Mouse (Mus musculus) layer of hippocampus, adult 9-11 months (tissue): ENCODE data around the gene Card10.

ENCODE experiments used
- DNase-seq: peaks from one replicate; pipeline ENCODE4 v3.0.0; 2022

Gene Card10

DNA sequence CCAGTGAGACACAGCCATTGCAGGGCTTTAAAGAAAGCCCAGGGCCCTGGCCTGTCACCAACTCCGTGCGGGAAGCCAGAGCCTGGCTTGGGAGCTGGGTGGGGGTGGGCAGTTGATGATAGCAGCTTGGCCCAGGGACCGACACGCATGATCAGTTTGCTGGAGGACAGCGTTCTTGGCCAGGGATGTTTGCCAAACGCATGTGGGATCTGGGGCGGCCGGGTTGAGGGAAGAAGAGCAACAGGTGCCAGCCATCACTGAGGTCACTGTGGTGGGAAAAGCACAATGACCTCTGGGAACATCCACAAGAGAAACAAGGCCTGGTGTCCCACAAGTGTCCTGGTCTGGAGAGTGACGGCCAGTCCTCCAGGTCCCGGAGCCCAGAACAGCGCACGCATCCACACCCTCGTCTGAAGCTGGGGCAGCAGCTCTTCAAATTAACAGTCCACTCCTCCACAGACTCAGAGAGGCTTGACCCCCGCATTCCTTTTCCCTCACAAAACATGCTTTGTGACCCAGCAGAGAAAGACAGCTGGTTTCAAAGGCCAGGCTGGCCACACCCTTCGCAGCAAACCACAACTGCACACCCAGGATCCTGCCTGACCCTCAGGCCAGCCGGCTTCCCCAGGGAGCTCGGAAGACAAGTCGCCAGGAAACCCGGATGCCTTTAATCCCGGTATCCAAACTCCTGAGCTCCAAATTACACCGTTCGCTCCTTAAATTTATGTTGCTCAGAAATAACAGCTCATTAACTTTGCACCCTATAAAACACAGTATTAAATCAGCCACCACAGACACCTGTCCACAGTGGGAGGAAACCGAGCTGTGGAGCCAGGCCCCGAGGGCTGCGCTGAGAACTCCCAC, 6.4 kb downstream of the Card10 start:
- DNase-seq, result no peak

DNA sequence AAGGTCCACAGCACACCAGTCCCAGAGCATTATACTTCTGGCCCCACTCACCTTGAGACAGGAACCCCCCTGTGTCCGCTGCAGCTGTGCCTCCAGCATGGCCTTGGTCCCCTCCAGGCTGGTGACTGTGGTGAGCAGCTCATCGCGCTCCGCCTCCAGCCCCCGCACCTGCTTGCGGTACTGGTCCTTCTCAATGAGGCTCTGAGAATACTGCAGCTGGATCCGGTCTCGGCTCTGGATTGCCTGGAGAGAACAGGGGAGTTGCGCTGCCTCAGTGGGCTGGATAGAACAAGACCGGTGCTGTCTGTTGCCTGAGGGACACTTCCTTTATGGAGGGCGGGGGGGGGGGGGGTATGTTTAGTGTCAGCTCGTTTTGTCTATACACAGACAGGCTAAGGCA, 11.9 kb downstream of the Card10 start:
- no peak for DNase-seq

DNA sequence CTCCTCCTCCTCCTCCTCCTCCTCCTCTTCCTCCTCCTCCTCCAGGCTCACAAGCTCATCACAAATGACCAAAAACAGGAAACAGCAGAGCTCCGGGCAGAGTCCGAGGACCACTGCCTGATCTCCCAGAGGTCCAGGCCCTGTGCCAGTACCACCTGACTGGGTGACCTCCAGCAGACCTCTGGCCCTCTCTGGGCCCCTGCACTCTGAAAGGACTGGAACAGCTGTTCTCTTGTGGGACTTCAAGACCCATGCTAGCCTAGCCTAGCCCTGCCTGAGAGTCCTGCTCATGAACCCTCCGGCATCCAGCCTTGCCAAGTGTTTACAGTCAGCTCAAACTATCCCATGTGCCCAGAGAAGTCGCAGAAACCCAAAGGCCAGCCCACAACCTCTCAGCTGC, 12.4 kb downstream of the Card10 start:
- DNase-seq, result no peak

- no peak for DNase-seq
Observed at GRCm38 (mm10) chr15:78789721-78790323, 13.0 kb downstream of the Card10 start.

GRCm38 (mm10) chr15:78788042-78788441, 14.8 kb downstream of the Card10 start:
- DNase-seq, result no peak

DNA sequence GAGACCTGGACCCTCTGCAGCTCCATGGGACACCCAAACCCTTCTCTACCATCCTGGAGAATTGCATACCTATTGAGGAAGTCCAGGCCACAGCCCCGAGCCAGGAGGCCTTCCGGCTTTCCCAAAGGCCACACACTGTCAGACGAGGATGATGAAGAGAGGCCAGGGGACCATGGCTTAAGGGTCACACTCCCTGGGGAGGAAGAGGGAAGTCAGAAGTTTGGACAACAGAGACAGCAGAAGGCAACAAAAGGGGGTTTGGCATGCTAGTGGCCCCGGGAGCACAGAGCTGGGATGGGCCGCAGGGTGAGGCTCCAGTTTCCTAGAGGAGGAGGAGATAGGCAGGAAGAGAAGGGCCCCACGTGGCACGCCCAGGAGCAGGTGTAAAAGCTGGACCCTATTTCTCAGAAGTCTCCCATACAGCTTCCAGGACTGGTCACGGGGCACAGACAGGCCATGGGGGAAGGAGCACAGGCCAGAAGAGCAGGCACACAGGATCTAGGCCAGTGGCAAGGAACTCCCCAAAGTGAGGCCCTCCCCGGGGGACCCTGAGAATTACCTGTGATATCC, 15.5 kb downstream of the Card10 start:
- no peak for DNase-seq

DNA sequence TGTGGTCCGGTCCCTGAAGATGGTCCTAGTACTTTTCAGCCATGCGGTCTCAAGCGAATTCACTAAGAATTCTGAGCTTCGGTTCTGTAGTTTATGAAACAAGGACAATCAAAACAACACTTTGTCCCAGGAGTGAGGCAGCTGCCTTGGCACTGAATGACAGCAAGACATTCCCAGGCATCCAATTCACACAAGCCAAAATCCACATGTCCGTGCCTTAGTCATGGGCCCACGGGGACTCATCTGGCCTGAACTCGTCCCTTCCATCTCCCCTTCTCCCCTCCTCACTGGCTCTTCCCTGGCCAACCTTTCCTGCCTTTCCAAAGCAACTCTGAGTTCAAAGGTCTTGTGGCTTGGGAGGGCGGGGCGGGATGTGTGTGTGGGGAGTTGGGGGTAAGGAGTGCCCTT, 16.4 kb downstream of the Card10 start:
- no peak for DNase-seq

DNA sequence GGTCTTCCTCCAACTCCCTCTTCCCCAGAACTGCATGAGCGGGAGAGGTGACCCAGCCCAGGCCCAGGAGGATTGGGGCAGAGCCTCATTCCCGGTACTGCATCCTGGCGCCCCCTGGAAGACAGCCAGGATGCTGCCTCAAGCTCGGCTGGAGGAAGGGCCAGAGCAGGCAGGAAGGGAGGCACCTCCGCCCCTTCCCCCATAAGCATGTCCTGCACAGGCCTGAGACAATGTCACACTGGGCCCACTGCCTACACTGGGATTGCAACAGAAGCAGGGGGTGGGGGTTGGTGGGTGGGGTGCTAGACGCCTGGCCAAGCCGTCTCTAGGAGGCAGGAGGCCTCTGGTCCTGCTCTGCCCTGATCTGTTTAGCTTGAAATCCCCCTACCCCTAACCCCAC, 16.9 kb downstream of the Card10 start:
- DNase-seq, result no peak

GRCm38 (mm10) chr15:78785258-78785657, 17.6 kb downstream of the Card10 start:
- DNase-seq, result no peak

DNA sequence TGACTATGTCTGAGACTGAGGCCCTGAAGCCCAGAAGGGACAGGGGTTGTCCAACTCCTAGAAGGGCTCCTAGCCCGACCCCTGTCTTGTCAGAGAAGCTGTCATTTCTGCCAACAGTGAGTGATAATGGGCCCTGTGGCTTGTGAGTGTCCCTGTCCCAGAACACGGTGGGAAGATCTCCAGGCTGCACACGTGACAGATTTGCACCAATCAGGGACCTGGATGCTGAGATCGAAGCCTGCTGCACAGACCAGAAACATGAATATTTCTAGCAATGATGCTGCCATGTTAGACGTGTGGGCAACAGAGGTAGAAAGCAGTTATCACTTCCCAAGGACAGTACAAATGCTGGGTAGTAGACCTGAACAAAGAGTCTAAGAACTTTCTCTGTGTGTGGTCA, 18.3 kb downstream of the Card10 start:
- no peak for DNase-seq

GRCm38 (mm10) chr15:78782348-78783103, 20.3 kb downstream of the Card10 start:
- DNase-seq, result no peak

- no peak for DNase-seq
Observed at GRCm38 (mm10) chr15:78780908-78781307, 21.9 kb downstream of the Card10 start.

GRCm38 (mm10) chr15:78780359-78780758, 22.5 kb downstream of the Card10 start:
- DNase-seq, result no peak

- DNase-seq, result no peak
Observed at GRCm38 (mm10) chr15:78779690-78780089, 23.2 kb downstream of the Card10 start.

DNA sequence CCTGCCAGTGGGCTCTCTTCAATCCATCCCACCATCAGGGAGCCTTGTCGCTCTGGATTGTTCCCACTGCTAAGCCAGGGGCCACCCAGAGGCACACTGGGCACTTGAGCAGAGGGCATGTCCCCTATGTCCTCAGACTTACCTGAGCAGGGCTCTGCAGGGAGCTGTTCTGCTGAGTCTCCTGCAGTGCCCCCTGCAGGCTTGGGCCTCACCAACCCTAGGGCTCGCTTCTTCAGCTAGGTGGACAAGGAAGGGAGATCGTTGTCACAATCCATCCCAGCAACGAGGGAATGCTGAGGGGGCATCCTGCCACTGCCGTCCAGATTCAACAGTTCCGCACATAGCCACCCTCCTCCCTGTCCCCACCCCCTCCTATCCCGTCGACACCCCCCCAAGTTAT, 23.6 kb downstream of the Card10 start:
- DNase-seq, result no peak

- peak; percentile 94 for DNase-seq
Observed at GRCm38 (mm10) chr15:78778077-78778870, 24.6 kb downstream of the Card10 start.

DNA sequence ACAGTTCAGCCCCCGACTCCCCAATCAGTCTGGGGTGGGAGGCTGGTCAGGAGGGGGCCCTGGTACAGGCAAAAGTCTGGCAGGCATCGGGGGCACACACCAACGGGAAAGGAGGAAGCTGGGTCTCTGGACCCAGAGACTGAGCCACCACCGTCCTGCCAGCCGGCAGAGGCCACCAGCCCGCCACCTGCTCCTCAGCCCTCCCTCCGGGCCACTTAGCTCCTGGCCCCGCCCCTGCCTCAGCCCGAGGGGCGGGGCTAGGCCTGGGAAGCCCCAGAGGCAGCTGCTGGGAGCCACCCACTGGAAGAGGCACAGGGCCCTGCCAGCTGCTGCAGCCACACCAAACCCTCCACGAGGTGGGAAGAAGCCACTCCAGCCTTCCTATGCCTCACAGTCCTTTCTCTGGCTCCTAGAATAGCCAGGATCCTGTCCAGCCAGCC, 29.5 kb downstream of the Card10 start, which contains the start of gene Mfng:
Gene Mfng (minus strand): TSS at position 186 of the 440 bp plus-strand sequence.
- peak; percentile 83 for DNase-seq

GRCm38 (mm10) chr15:78772856-78773255, 30.0 kb downstream of the Card10 start:
- DNase-seq, result no peak

DNA sequence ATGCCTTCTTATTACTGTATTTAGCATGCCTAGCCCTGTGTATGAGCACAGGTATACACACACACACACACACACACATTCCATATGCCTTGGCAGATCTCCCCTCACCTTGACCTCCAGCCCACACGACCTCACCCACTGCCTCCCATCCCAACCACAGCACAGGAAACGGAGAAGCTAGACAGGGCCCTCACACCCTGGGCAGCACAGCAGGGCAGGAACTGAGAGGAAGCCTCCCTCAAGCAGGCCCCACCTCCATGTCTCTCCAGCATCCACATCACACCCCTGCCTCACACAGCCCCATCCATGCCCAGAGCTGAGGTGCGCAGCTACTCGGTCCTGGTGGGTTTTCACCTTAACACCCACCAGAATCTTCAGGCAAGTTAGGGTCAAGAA, 30.5 kb downstream of the Card10 start:
- no peak for DNase-seq

GRCm38 (mm10) chr15:78771531-78772367, 31.1 kb downstream of the Card10 start:
- DNase-seq, result peak; percentile 40

DNA sequence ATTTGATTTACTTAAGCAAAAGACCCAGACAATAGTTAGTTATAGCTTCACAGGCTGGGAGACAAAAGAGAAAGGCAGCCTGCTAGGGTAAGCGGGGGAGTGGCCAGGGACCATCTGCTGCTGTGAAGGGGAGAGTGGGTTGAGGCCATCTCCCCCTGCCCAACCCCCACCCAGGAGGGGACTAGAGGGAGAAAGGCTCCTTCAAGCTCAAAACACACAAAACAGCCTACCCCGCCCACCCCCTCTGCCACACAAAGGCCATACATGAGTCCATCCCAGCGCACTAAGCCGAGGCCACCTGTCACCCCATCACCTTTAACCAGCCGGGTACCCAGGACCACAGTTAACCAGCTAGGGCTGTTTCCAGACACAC, 31.9 kb downstream of the Card10 start:
- DNase-seq, result no peak
